Mouse (Mus musculus) cerebellum, adult 2 months (tissue): ENCODE results near the gene Kctd20. TPM values are rescaled to one million over a fixed set of nuclear protein-coding genes. Genes with fewer than 3 reads are reported as not detected.

Source experiments
- DNase-seq, 2 experiments: peaks; one replicate each; pipeline ENCODE4 v3.0.0; 2021
- H3K27ac ChIP-seq: fragments of 200-500 bp; 2 replicates; pipeline ENCODE4 v1.5.1; 2012; ENCODE audit warnings: low read length, control low read depth, inconsistent platforms; ENCODE audit not compliant: insufficient read depth
- H3K27me3 ChIP-seq: fragments of 200-500 bp; 2 replicates; pipeline ENCODE4 v1.6.1; 2012; ENCODE audit warnings: inconsistent platforms, mild to moderate bottlenecking, low read length, moderate library complexity; ENCODE audit not compliant: control insufficient read depth, insufficient read depth
- H3K4me1 ChIP-seq: fragments of 200-500 bp; 2 replicates; pipeline ENCODE4 v1.6.1; 2011; ENCODE audit warnings: low read length; ENCODE audit not compliant: control insufficient read depth, insufficient read depth
- H3K4me3 ChIP-seq: fragments of 200-500 bp; replicated peaks from 2 replicates; pipeline ENCODE3; 2011; ENCODE audit warnings: mild to moderate bottlenecking, low read depth, low read length, control low read depth; ENCODE audit not compliant: insufficient read depth
- CTCF ChIP-seq: fragments of 200-500 bp; IDR thresholded peaks from 2 replicates; pipeline ENCODE4 v1.5.1; 2011; ENCODE audit warnings: low read depth, mild to moderate bottlenecking, control low read depth, low read length, moderate library complexity, borderline replicate concordance; ENCODE audit not compliant: insufficient read depth
- POLR2A ChIP-seq: fragments of 200-500 bp; IDR thresholded peaks from 2 replicates; pipeline ENCODE4 v1.6.1; 2011; ENCODE audit warnings: low read length, control low read depth, borderline replicate concordance; ENCODE audit not compliant: insufficient read depth
- WGBS: fragments of 180-500 bp; shearing (Covaris S2); methylation state at CpG from one replicate; pipeline ENCODE4 v1.1.7; 2018; 5-methylcytosine and 5-hydroxymethylcytosine counted together
- polyA plus RNA-seq: library from polyadenylated mRNA; depleted of rRNA; stranded (reverse); fragments of >200 nt; gene quantifications from 2 replicates; pipeline ENCODE4 v1.2.3, GENCODE M21; 2012

Gene Kctd20
- polyA plus RNA-seq, 1 experiment: 45.8 TPM

- TF ChIP-seq CTCF (no peak), POLR2A (no peak)
- WGBS: 20% methylated on average over 4 of the region's 4 CpGs
Observed at GRCm38 (mm10) chr17:28948661-28949060, 3.1 kb upstream of the Kctd20 start.

GRCm38 (mm10) chr17:28950751-28951150 is 999 bp upstream of the Kctd20 start:
- Histone ChIP-seq H3K27ac (no peak overlapping the region), H3K4me1 (peaks cover 6% of the 10 kb centered on the region; the same call in 1 of the 2 replicates), H3K4me3 (no peak overlapping the region), H3K27me3 (no peaks in the 10 kb centered on the region)
- WGBS: 85% methylated on average over 4 of the region's 4 CpGs
- TF ChIP-seq CTCF: no peak
- TF ChIP-seq POLR2A: no peak
- DNase-seq: no peak

More at GRCm38 (mm10) chr17:28948661-28949060, 3.1 kb upstream of the Kctd20 start:
- Histone ChIP-seq H3K4me3 (no peak overlapping the region), H3K27me3 (no peaks in the 10 kb centered on the region), H3K27ac (no peak overlapping the region), H3K4me1 (no peaks in the 10 kb centered on the region; the same call in 1 of the 2 replicates)
- no peak for DNase-seq

GRCm38 (mm10) chr17:28953251-28953650 is 1.5 kb downstream of the Kctd20 start:
- WGBS: 1% methylated on average over 9 of the region's 9 CpGs

GRCm38 (mm10) chr17:28954416-28954815 is 2.7 kb downstream of the Kctd20 start:
- 94% methylated on average over 9 of the region's 9 CpGs for WGBS
- Histone ChIP-seq H3K27ac (no peak overlapping the region), H3K4me3 (no peak overlapping the region)

More at GRCm38 (mm10) chr17:28953251-28953650, 1.5 kb downstream of the Kctd20 start:
- TF ChIP-seq CTCF (no peak), POLR2A (no peak)
- DNase-seq: peak in 1 of 2 experiments; percentile 27
- Histone ChIP-seq H3K4me3 (peak overlapping the region; percentile 87), H3K27ac (peak overlapping the region; percentile 48; the same call in 1 of the 2 replicates), H3K4me1 (peaks cover 6% of the 10 kb centered on the region; the same call in 1 of the 2 replicates), H3K27me3 (no peaks in the 10 kb centered on the region)

GRCm38 (mm10) chr17:28960597-28960996 is 8.8 kb downstream of the Kctd20 start:
- Histone ChIP-seq H3K4me1 (peaks cover 16% of the 10 kb centered on the region), H3K27ac (no peak overlapping the region), H3K4me3 (no peak overlapping the region), H3K27me3 (no peaks in the 10 kb centered on the region)
- TF ChIP-seq CTCF (no peak), POLR2A (no peak)
- no peak for DNase-seq
- 72% methylated on average over 10 of the region's 10 CpGs for WGBS

More at GRCm38 (mm10) chr17:28954416-28954815, 2.7 kb downstream of the Kctd20 start:
- DNase-seq: no peak
- no peak for TF ChIP-seq POLR2A
- no peak for TF ChIP-seq CTCF
- no peaks in the 10 kb centered on the region for H3K27me3 ChIP-seq
- peaks cover 6% of the 10 kb centered on the region; the same call in 1 of the 2 replicates for H3K4me1 ChIP-seq

GRCm38 (mm10) chr17:28961596-28961995 is 9.8 kb downstream of the Kctd20 start:
- no peak for DNase-seq
- Histone ChIP-seq H3K4me1 (peaks cover 16% of the 10 kb centered on the region), H3K27me3 (no peaks in the 10 kb centered on the region), H3K4me3 (no peak overlapping the region), H3K27ac (no peak overlapping the region)
- WGBS: 89% methylated on average over 10 of the region's 10 CpGs
- no peak for TF ChIP-seq POLR2A
- TF ChIP-seq CTCF: no peak

GRCm38 (mm10) chr17:28967021-28967610 is 15.4 kb downstream of the Kctd20 start:
- 75% methylated on average over 11 of the region's 11 CpGs for WGBS
- Histone ChIP-seq H3K4me1 (peaks cover 14% of the 10 kb centered on the region), H3K27me3 (no peaks in the 10 kb centered on the region), H3K27ac (no peak overlapping the region), H3K4me3 (no peak overlapping the region)
- TF ChIP-seq CTCF (no peak), POLR2A (no peak)
- no peak for DNase-seq

GRCm38 (mm10) chr17:28970122-28970521 is 18.4 kb downstream of the Kctd20 start:
- Histone ChIP-seq H3K4me1 (no peaks in the 10 kb centered on the region), H3K27ac (no peak overlapping the region), H3K27me3 (no peaks in the 10 kb centered on the region), H3K4me3 (no peak overlapping the region)
- no peak for TF ChIP-seq CTCF
- TF ChIP-seq POLR2A: no peak
- no peak for DNase-seq
